Mouse (Mus musculus): Measurements from ENCODE around the gene Rpl9-ps1.

- TF ChIP-seq ELF1 (IDR thresholded peaks at IDR 0.05; ENCODE audit: low read depth, low read length) (no peak), CTCF (IDR thresholded peaks at IDR 0.05 in 2 of 3, conservative IDR thresholded peaks at IDR 0.05 in 1 of 3; ENCODE audit: control insufficient read depth in 1 of 3, insufficient read depth in 1 of 3, low read depth in 2 of 3, low read length in 3 of 3, poor library complexity in 1 of 3, severe bottlenecking in 1 of 3) (no peak), TCF12 (IDR thresholded peaks at IDR 0.05; ENCODE audit: low read depth, low read length) (no peak), CHD1 (IDR thresholded peaks at IDR 0.05; ENCODE audit: low read depth, low read length) (no peak), MYC (IDR thresholded peaks at IDR 0.05; ENCODE audit: low read depth, low read length) (no peak), EP300 (IDR thresholded peaks at IDR 0.05; ENCODE audit: low read depth in 1 of 2, low read length in 2 of 2) (no peak), TAL1 (IDR thresholded peaks at IDR 0.05; ENCODE audit: low read length) (no peak), KAT2A (conservative IDR thresholded peaks at IDR 0.05; ENCODE audit: low read depth, low read length) (no peak), ZC3H11A (IDR thresholded peaks at IDR 0.05; ENCODE audit: low read depth, low read length) (no peak)
These were observed 5.3 kb downstream of the Rpl9-ps1 start for GRCm38 (mm10) chr11:83640141-83640540.

All from MEL (cell line).